Mouse (Mus musculus) Muller cell, postnatal 12 days (primary cell): ENCODE measurements around the gene Ppp1r15a.

ENCODE experiments used
- DNase-seq: peaks from one replicate; pipeline ENCODE4 v3.0.0-alpha.2; 2015; ENCODE audit errors: inconsistent ontology term

Gene Ppp1r15a

GRCm38 (mm10) chr7:45525809-45526473 is at the start of gene Ppp1r15a, which contains the start of gene Plekha4:
Ppp1r15a (minus strand) TSS chr7:45526268.
Plekha4 (plus strand) TSS chr7:45526330.
- DNase-seq = peak; percentile 97

- DNase-seq = no peak
Observed at GRCm38 (mm10) chr7:45574472-45575379, 48.7 kb upstream of the Ppp1r15a start.

DNA sequence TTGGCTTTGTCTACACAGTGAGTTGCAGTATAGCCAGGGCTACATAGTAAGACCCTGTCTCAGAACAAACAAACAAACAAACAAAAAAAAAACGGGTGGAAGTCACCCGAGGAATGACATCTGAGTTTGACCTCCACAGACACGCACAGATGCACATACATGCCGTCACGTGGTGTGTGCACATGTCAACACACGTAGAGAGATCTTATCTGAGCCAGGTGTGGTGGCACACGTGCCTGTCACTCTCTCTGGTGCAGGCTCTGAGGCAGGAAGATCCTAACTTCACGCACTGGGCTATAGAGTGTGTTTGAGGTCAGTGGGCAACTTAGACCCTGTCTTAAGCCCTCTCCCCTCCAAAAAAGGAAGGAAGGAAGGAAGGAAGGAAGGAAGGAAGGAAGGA is 47.9 kb upstream of the Ppp1r15a start:
- DNase-seq = no peak

DNA sequence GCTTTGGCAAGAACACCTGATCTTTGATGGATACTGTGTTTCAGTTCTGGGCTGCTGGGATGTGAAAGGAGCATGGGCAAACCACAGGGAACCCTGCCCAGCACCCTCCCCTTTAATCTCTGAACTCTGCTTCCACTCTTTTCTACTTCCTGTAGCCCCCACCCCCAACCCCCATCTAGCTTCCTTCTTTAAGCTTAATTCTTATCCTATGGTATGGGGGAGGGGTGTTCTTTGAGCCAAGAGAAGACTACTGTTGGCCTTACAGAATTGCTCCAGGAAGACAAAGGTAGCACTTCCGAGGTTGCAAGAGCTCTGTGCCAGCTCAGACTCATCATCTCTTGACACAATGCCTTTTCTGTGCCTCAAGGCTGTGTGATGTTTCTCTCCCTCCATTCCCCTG is 45.9 kb upstream of the Ppp1r15a start:
- no peak for DNase-seq

- DNase-seq = peak; percentile 82
Observed at GRCm38 (mm10) chr7:45570103-45570741, 44.2 kb upstream of the Ppp1r15a start, which contains the start of gene Bcat2. Bcat2 (plus strand) TSS chr7:45570153.

- DNase-seq = no peak
Observed at GRCm38 (mm10) chr7:45568601-45569473, 42.8 kb upstream of the Ppp1r15a start.

GRCm38 (mm10) chr7:45567780-45568516 is 41.9 kb upstream of the Ppp1r15a start:
- peak; percentile 95 for DNase-seq

- DNase-seq = no peak
Observed at GRCm38 (mm10) chr7:45567112-45567779, 41.2 kb upstream of the Ppp1r15a start.

GRCm38 (mm10) chr7:45565446-45565845 is 39.4 kb upstream of the Ppp1r15a start:
- no peak for DNase-seq

- DNase-seq = no peak
Observed at GRCm38 (mm10) chr7:45564811-45565210, 38.7 kb upstream of the Ppp1r15a start.

GRCm38 (mm10) chr7:45561624-45562520 is 35.8 kb upstream of the Ppp1r15a start:
- DNase-seq = no peak

GRCm38 (mm10) chr7:45560843-45561623 is 35.0 kb upstream of the Ppp1r15a start:
- DNase-seq = peak; percentile 39

- DNase-seq = no peak
Observed at GRCm38 (mm10) chr7:45560241-45560640, 34.2 kb upstream of the Ppp1r15a start.

DNA sequence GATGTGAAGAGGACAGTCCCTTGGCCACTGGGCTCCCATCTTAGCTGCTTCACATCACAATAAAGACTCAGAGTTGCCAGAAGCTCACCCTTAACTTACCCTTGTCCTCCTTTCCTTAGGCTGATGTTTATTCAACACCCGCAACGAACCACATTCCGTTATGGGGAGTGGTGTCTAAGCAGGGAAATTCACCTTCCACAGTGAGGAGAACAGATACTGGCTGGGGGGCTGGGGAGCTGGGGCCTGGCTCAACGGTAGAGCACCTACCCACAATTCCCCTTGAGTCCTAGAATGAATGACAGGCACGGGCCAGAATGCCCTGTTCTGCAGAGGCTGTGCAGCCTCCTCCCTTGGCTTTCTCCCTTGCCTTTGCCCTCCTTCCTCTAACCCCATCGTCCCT is 32.8 kb upstream of the Ppp1r15a start:
- DNase-seq = no peak

DNA sequence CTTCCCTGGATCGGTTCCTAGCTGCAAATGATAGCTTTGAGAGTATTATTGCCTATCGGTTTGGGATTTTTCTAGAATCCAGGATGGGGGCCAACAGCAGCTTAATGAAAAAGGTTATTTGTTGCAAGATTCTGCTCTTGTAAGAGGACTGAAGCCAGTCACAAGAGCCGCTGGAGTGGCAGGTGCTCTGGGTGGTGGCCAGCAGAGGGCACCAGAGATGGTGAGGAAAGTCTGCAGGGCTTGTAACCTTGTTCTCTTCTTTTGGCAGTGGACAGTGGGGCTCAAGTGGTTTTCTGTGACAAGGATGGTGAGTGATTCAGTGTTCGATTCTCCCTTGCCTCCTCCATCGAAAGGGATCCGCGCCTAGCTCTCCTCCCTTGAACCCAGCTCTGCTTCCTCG is 29.7 kb upstream of the Ppp1r15a start:
- peak; percentile 67 for DNase-seq

DNA sequence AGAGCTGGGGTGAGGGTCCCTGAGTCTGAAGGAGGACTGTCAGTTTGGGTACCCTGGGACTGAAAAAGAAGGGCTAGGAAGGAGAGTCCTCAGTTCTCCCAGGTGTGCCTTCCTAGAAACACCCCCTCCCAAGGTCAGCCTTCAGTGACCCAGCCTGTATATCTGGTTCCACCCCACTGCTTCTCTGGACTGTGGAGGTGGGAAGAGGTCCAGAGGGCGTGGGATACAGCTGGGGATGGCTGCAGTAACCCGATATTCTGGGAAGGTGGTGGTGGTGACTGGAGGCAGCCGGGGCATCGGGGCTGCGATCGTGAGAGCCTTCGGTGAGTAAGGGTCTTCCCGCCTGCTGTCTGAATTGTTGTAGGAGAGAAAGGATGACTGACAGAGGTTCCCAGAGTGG is 28.7 kb upstream of the Ppp1r15a start, which contains the start of gene Hsd17b14:
Gene Hsd17b14 (plus strand): TSS at position 150 of the 400 bp plus-strand sequence.
- DNase-seq = no peak

DNA sequence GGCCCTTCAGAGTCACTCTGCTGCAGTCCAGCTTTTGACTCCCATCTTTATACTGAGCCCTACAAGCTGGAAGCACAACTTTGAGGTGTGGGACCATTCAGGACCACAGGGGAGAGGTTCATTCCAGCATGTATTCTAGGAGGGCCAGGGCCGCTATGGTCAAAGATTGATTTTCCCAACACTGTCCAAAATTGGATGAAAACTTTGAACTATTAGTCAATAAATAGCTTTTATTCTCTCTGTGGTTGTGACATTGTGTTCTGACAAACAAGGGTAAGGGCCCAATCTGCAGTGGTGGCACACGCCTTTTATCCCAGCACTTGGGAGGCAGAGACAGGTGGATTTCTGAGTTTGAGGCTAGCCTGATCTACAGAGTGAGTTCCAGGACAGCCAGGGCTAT is 27.9 kb upstream of the Ppp1r15a start:
- no peak for DNase-seq

DNA sequence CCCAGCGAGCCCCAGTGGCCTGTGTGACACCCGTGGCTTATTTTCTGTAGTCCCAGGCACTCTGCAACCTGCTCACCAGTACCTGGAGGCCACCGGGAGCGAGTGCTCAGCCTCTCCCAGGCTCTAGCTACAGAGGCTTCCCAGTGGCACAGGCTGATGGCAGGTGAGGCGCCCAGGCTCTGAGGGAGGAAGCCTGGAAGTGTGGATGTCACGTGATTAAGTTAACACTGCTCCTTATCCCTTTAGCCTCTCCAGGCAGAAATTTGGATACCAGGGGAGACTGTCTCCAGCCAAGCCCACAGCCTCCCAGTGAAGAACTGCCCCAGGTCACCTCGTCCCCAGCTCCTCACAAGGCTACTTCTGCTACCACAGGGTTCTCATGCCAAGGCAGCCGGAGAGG is 27.5 kb upstream of the Ppp1r15a start:
- DNase-seq = no peak
